Mouse (Mus musculus) cerebellum, adult (tissue): ENCODE results near the gene Spp1.

Source experiments
- ATAC-seq: cut with Nextera tagmentation; 2 replicates; pipeline ENCODE4 v1.9.2; 2017; ENCODE audit warnings: mild to moderate bottlenecking, moderate library complexity, mixed read lengths; ENCODE audit not compliant: insufficient number of reproducible peaks, low FRiP score, low TSS enrichment

The Spp1 gene

DNA sequence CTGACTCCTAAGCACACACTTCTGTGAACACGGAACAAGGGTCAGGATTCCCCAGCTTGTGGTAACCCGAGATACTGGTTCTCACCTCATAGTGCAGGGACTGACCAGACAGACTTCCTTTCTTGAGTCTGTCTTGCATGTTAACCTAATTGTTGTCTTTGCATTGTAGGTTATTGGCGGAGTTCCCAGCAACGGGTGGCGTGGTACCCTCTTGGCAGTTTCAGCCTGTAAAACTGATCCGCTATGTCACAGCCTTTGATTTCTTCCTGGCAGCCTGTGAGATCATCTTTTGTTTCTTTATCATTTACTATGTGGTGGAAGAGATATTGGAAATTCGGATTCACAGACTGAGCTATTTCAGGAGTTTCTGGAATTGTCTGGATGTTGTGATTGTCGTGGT is 47.9 kb downstream of the Spp1 start:
- ATAC-seq: no peak
